ENCODE assay signal across 21 mouse cellular contexts in genomic region chr12:82640441-82640840, GRCm38 (mm10). TPM values are rescaled to one million over a fixed set of nuclear protein-coding genes. Genes with fewer than 3 reads are reported as not detected.
"Had no signal": no experiment of that assay in that cellular context is flagged by ENCODE, and none has a peak within 500 bp of the region (broad histone marks: within the 10 kb centered on the region; RNA-seq: fewer than 3 reads in every experiment).

No protein-coding gene starts in this region.

- H3K36me3 ChIP-seq: midbrain, embryonic 10.5 days; midbrain, embryonic 12.5 days; neural tube, embryonic 13.5 days; neural tube, embryonic 15.5 days had no signal

- ATAC-seq: midbrain, embryonic 16.5 days had no signal

- H3K4me2 ChIP-seq: lung, embryonic 14.5 days; midbrain, embryonic 12.5 days; neural tube, embryonic 13.5 days; neural tube, embryonic 15.5 days had no signal

- H3K4me1 ChIP-seq: midbrain, embryonic 10.5 days; midbrain, embryonic 12.5 days; neural tube, embryonic 13.5 days; neural tube, embryonic 15.5 days had no signal

- H3K27me3 ChIP-seq: midbrain, embryonic 12.5 days; neural tube, embryonic 13.5 days; neural tube, embryonic 15.5 days had no signal

- H3K27ac ChIP-seq: midbrain, embryonic 10.5 days; midbrain, embryonic 12.5 days; neural tube, embryonic 13.5 days; neural tube, embryonic 15.5 days had no signal

- H3K9me3 ChIP-seq: midbrain, embryonic 10.5 days; midbrain, embryonic 12.5 days; neural tube, embryonic 13.5 days; neural tube, embryonic 15.5 days had no signal

- H3K4me3 ChIP-seq: midbrain, embryonic 10.5 days; midbrain, embryonic 12.5 days; myocyte; neural tube, embryonic 13.5 days; neural tube, embryonic 15.5 days had no signal

- DNase-seq: lung, embryonic 14.5 days; lung, postnatal 10 days; lung, postnatal 4 days; midbrain, embryonic 14.5 days; retina, postnatal 1 day; right cerebral cortex, adult 18-20 months; right cerebral cortex, postnatal 25 days; right cerebral cortex, postnatal 4 days; spleen, adult 18-20 months; thymus, adult 18-20 months; thymus, postnatal 14 days; thymus, postnatal 36 days had no signal

- H3K9ac ChIP-seq: lung, embryonic 14.5 days; midbrain, embryonic 12.5 days; neural tube, embryonic 13.5 days; neural tube, embryonic 15.5 days had no signal

RNA-seq across cellular contexts. Expression of gene Rgs6, which starts 52.3 kb away (rescaled TPM):
- total RNA-seq: megakaryocyte, adult 5-6 weeks; megakaryocyte-erythroid progenitor cell, adult 5-6 weeks had no signal
- polyA plus RNA-seq: myocyte; thymus, postnatal 0 days had no signal
